Mouse (Mus musculus) layer of hippocampus, adult 9-11 months (tissue): ENCODE measurements around the gene Tox2.

Experiments
- DNase-seq: peaks from one replicate; pipeline ENCODE4 v3.0.0; 2022

The Tox2 gene

DNA sequence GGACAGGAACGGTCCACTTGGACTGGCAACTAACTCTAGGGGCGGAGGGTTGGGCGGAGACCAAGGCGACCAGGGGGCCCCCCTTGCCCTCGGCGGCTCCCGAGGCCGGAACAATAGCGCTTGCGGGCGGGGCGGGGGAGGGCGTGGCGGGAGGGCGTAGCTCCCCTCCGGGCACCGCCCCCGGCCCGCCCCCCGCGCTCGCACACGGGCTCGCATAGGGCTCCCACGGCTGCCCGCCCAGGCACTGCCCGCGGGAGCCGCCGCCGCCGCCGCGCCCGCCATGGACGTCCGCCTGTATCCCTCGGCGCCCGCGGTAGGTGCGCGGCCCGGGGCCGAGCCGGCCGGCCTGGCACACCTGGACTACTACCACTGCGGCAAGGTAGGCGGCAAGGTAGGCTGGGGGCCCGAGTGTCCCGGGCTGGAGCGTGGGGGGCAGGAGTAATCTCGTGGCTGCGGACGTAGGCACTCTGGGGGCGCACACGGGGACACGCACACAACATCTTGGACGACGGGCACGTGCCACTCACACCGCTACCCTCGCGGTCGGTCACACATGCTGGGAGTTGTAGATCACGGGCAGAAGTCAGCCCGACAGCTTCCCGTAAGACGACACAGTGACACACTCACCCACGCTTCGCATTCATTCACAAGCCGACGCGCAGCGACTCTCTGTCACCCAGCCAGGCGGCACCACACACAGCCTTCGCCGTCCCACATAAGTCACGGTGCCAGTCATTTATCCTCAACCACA is at the start of gene Tox2:
Gene Tox2 (plus strand): TSS at position 242 of the 751 bp plus-strand sequence.
- DNase-seq = peak; percentile 75

DNA sequence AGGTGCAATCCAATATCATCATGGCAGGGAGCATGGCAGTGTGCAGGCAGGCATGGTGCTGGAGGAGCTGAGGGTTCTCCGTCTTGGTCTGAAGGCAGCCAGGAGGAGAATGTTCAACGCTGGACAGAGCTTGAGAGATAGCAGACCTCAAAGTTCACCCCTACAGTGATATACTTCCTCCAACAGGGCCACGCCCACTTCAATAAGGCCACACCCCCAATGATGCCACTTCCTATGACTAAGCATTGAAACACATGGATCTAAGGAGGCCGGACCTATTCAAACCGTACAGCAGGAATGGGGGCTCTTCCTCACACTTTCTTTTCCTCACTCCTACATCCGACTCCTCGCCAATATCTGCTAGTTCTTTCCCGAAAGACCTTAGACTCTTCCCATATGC is 48.3 kb upstream of the Tox2 start:
- no peak for DNase-seq

DNA sequence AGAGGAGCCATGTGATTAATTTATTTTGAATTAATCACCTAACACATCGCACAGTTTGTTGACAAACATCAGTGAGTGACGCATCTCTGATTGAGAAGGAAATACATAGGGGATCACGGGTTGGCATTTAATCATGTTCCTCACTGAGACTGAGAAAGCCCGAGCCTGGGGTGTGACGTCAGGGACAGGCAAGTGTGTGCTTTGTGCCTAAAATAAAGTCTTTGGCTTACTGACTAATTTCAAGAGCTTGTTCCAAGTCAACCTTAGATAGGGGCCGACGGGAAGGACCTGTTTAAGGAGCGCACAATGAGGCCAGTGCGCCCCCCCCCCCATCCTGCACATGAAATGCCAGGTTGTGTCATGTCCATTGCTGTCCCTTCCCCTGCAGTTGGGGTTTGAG is 43.9 kb upstream of the Tox2 start:
- no peak for DNase-seq

DNA sequence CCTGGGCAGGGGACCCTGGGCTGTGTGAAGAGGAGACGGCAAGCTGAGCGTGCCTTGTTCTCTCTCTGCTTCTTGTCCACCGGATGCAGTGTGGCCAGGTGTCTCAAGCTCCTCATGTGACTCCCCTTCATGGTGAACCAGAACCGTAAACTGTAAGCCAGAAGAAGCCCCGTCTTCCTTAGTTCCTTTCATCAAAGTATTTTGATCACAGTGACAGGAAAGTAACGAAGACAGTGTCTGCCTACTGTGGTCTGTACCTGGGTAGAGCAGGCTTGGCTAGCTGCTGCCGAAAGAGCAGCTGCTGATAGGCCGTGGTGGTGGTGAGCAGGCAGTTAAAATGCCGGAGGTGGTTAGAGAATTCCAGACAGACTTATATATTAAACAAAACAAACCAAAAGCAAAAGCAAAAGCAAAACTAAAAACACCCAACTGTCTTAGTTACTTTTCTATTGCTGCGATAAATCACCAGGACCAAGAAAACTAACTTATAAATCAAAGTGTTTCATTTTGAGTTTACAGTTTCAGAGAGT is 38.4 kb upstream of the Tox2 start:
- DNase-seq = no peak

GRCm38 (mm10) chr2:163166067-163166805 is 36.7 kb upstream of the Tox2 start:
- no peak for DNase-seq

- no peak for DNase-seq
Observed at GRCm38 (mm10) chr2:163171891-163172290, 31.0 kb upstream of the Tox2 start.

DNA sequence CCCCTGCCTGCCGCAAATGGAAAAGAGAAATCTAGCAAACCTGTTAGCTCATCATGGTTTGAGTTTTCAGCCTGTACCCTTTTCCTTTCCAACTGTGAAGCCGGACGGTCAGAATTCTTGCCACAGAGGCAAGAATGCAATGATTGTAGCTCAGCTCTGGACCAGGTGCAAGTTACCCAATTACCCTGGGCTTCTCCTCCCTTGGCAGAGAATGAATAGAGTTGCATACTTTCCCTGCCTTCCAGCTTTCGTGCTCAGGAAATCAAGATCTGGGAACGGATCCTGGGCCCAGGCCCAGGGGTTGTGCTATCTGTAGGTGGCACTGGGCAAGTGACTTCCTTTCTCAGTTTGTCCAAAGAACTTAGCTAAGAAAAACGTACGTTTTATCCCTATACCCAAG is 28.9 kb upstream of the Tox2 start:
- DNase-seq = no peak

DNA sequence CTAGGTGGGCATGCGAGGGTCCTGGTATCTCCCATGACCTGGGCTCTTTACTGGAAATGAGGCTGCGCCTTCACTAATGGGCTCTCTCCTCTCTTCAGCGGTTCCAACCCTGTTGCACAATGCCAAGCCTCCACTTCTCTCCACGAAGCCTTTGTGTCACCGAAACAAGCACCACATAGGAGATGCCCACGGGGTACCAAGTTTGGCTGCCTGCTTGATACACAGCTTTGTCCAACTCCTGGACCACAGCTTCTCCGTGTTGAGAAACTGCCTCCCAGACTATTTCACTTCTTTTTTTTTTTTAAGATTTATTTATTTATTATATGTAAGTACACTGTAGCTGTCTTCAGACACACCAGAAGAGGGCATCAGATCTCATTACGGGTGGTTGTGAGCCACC is 27.1 kb upstream of the Tox2 start:
- DNase-seq = no peak

DNA sequence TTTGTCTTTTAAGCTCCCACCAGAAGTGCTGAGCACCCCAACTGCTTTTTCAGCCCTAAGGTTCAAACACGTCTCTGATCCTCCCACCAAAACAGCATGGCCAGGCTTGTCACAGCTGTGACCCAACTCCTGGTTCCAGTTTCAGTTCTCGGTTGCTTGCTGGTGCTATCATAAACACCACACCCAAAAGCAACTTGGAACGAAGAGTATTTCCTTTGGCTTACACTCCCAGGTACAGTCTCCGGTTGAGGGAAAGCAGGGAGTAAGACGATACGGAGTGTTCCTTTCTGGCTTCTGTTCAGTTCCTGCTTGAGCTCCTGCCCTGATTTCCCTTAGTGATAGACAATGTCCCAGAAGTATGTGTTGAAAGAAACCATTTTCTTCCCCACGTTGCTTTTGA is 26.4 kb upstream of the Tox2 start:
- DNase-seq = no peak

DNA sequence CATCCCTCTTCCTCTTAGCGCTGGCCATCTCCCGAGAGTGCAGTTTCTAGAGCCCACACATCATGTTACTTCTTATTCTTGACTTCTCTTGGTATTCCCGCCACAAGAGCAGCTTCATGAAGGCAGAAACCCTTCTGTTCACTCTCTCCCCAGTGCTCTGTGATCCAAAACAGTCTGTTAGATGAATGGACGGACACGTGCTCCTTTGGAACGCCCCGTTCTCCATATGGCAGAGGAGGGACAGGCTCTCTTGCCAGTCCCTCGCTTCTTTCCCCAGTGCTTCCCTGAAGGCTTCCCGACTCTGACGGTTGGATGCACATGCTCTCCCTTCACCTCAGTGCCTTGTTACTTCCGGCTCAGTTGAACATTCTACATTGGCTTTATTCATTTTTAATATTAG is 15.4 kb upstream of the Tox2 start:
- peak; percentile 47 for DNase-seq

DNA sequence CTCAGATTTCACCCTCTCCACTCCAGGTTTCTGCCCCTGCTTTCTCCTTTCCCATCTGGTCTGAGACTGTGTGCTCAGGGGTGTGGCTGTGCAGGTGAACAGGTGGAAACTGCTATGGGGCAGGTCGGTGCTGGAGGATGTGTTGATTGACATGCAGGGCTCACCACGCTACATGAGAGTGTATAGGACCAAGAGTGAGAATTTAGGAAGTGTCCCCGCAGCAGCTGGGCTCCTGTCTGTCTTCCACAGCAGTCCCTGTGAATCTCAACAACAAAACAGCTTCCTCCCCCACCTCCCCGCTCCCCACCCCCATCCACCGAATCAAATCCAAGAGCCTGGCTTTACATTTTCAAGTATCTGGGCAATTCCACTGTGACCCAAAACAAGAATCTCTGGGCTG is 13.3 kb upstream of the Tox2 start:
- DNase-seq = no peak

- no peak for DNase-seq
Observed at GRCm38 (mm10) chr2:163190004-163190441, 12.9 kb upstream of the Tox2 start.

DNA sequence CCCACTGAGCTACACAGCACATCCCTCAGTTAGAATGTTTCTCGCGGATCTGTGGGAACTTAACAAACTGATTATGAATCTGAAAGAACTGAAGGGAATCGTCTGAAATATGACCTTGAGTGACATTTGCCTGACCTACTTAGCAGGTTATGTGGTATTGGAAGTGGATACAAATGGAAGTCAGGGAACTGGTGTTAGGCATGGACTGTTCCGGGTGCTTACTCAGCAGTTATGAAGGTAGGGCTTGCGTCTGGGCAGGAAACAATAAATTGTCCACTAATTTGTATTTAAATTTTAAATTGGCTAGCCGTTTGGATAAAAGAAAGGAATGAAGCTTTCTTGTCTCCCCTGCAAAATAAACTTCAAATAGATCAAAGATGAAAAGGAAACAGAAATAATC is 10.4 kb upstream of the Tox2 start:
- no peak for DNase-seq

DNA sequence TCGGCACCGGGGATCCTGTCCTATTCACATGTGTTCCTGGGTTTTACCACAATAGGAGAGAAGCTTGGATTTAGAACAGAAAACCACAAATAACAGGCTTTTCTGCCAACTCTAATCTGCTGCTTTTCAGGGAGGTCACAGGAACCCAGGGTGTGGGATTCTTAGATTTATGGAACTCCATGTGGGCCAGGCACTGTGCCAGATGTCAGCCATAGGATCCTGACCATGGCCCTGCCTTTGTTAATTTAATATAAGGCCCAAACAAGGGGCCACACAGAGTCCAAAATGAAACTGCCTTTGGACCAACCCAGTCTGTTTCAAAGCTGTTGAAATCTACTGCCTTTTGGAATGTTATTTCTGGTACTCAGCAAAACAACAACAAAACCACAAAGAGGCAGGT is 8.9 kb upstream of the Tox2 start:
- DNase-seq = no peak

DNA sequence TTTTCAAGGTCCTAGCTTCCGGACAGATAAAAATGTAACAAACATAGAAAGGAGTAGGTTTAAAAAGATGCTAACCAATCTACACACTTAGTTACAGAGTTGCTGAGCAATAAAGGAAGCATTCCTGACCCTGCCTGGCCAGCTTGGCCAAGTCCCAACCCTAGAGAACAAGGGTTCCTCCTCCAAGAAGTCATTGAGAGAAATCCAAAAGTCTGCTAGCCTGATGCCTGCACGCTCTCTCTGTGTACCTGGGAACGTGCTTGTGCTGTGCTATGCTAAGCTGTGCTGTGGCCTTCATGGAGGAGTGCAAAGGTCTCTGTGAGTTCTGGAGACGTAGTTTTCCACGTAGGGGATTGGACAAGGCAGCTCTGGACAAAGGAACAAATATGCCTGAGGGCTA is 8.4 kb upstream of the Tox2 start:
- no peak for DNase-seq

- DNase-seq = no peak
Observed at GRCm38 (mm10) chr2:163195106-163195833, 7.7 kb upstream of the Tox2 start.

DNA sequence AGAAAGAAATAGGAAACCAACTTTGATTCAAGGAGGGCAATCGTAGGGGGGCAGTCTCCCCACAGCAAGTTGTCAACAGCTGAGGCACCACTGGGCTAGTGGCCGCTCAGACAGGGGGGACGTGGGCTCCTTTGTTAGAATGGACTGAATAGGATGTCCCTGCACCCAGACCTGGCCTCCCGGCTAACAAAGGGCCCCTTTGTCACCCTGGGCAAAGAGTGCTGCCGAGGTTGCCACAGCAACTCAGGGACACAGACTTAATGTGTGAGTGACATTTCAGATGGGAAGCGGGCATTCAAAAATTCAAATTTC is 7.1 kb upstream of the Tox2 start:
- DNase-seq = no peak

DNA sequence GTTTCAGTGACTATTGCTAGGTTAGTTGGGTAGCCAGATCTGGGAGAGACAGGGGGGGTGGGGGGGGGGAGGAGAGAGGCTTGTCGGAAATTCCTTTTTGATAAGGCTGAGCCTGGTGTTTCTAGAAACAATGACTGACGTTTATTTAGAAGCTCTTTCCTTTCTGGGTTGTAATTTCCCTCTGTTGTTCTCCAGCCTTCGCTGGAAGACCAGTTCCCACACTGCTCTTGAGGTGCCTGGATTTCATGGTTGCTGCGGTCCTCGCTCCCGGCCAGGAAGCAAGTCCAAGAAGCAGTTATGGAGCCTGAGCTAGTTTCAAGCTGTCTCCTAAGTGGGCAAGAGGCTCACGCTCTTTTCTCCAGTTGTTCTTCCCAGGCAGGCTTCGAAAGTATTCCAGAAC is 1.0 kb upstream of the Tox2 start:
- no peak for DNase-seq

GRCm38 (mm10) chr2:163202553-163202883 is 407 bp upstream of the Tox2 start:
- no peak for DNase-seq

- DNase-seq = no peak
Observed at GRCm38 (mm10) chr2:163203635-163204547, 966 bp downstream of the Tox2 start.

- no peak for DNase-seq
Observed at GRCm38 (mm10) chr2:163204548-163205261, 1.8 kb downstream of the Tox2 start.

DNA sequence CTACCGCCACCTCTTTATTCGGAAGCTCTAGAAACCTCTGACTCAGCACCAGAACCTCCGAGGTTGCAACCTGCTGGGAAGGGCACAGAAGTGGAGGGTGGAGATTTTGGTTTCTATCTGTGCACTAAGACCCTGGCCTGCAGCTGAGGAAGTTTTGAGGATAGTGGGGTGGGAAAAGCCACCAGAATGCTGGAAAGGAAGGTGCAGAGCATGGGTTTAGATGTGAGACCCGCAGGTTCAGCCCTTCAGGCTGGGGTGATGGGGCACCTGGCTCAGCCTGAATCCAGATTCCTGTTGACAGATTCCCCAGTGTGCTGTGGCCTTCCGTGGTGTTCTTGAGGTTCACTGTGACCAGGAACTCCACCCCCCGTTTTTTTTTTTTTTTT is 2.3 kb downstream of the Tox2 start:
- no peak for DNase-seq
